Mouse (Mus musculus) central nervous system, embryonic 14 days (tissue): Measurements from ENCODE around the gene N4bp2l1. TPM values are rescaled to one million over a fixed set of nuclear protein-coding genes. Genes with fewer than 3 reads are reported as not detected.

Experiments
- polyA plus RNA-seq: library from polyadenylated mRNA; depleted of rRNA; stranded (reverse); fragments of >200 nt; gene quantifications from 2 replicates; pipeline ENCODE4 v1.2.3, GENCODE M21; 2012; rRNA removed

Gene N4bp2l1
- polyA plus RNA-seq: 14.7 and 15.5 TPM in 2 replicates

GRCm38 (mm10) chr5:150597088-150597487 is at the start of gene N4bp2l1:
TSS of gene N4bp2l1 (minus strand) at chr5:150597188.

GRCm38 (mm10) chr5:150521937-150522866 is 74.8 kb downstream of the N4bp2l1 start, which contains the start of gene Brca2:
TSS of gene Brca2 (plus strand) at chr5:150522630.

Other genes with a start within 250 kb of the N4bp2l1 start
- not detected in 2 replicates for gene Zar1l, start 79.0 kb downstream of the N4bp2l1 start, polyA plus RNA-seq
- gene Brca2, start 74.6 kb downstream of the N4bp2l1 start, polyA plus RNA-seq: 16.7 and 17.0 TPM in 2 replicates
- 31.5 and 35.2 TPM in 2 replicates for gene N4bp2l2, start 69.0 kb upstream of the N4bp2l1 start, polyA plus RNA-seq
- 35.6 and 37.6 TPM in 2 replicates for gene Pds5b, start 76.6 kb upstream of the N4bp2l1 start, polyA plus RNA-seq